In genomic region chr2:119047849-119048248, GRCm38 (mm10) we compare ENCODE assay signal across 7 mouse cellular contexts. TPM values are rescaled to one million over a fixed set of nuclear protein-coding genes. Genes with fewer than 3 reads are reported as not detected.
A peak's percentile ranks its signal among the peaks of the same experiment; 100 is the strongest.
DNase-seq lines count a peak whose midpoint lies in the region; ATAC-seq and TF ChIP-seq lines count a peak whose summit lies in the region.

No protein-coding gene starts in this region.

- no peaks in the 10 kb centered on the region for H3K4me1 ChIP-seq in ES-Bruce4 (ENCODE audit: control insufficient read depth, insufficient read depth, low read length)
- peaks cover 20% of the 10 kb centered on the region for H3K4me1 ChIP-seq in forebrain, embryonic 13.5 days

- TF ChIP-seq POLR2A in ES-Bruce4 (IDR thresholded peaks at IDR 0.05; ENCODE audit: insufficient read depth, low read length): no peak

- DNase-seq in 416B (ENCODE audit: low read depth): peak; percentile 60
- DNase-seq in ovary, adult 18-20 months (ENCODE audit: low spot score): no peak
- DNase-seq in urinary bladder, postnatal 14 days (ENCODE audit: low spot score): no peak
- DNase-seq in kidney, adult 8-10 months: no peak

- peak overlapping the region; percentile 81; the same call in 1 of the 2 replicates for H3K27ac ChIP-seq in ES-Bruce4 (ENCODE audit: insufficient read depth, low read length)
- H3K27ac ChIP-seq in forebrain, embryonic 13.5 days: no peak overlapping the region
- peak overlapping the region; percentile 89 for H3K27ac ChIP-seq in macrophage

- no peak for TF ChIP-seq EP300 in ES-Bruce4 (IDR thresholded peaks at IDR 0.05; ENCODE audit: insufficient read depth, low read depth, low read length)

- peak overlapping the region; percentile 67 for H3K4me2 ChIP-seq in forebrain, embryonic 13.5 days

- H3K4me3 ChIP-seq in ES-Bruce4 (ENCODE audit: low read depth, low read length) (peak overlapping the region; percentile 96), macrophage (ENCODE audit: inconsistent target) (peak overlapping the region; percentile 76)
- H3K4me3 ChIP-seq in forebrain, embryonic 13.5 days: peak overlapping the region; percentile 71

- H3K27me3 ChIP-seq in ES-Bruce4 (ENCODE audit: control insufficient read depth, insufficient read depth, low read length, poor library complexity, severe bottlenecking): no peaks in the 10 kb centered on the region
- H3K27me3 ChIP-seq in forebrain, embryonic 13.5 days: no peaks in the 10 kb centered on the region

- H3K9ac ChIP-seq in ES-Bruce4 (ENCODE audit: low read depth, poor library complexity, severe bottlenecking): peak overlapping the region; percentile 99
- peak overlapping the region; percentile 69 for H3K9ac ChIP-seq in forebrain, embryonic 13.5 days

- TF ChIP-seq CTCF in ES-Bruce4 (IDR thresholded peaks at IDR 0.05; ENCODE audit: low read depth, low read length): no peak

- peaks cover 53% of the 10 kb centered on the region for H3K79me2 ChIP-seq in macrophage (ENCODE audit: inconsistent target)

- H3K9me3 ChIP-seq in ES-Bruce4 (replicated peaks; ENCODE audit: control insufficient read depth, insufficient read depth, low read length, poor library complexity, severe bottlenecking): no peaks in the 10 kb centered on the region
- H3K9me3 ChIP-seq in forebrain, embryonic 13.5 days (replicated peaks): no peaks in the 10 kb centered on the region

- ATAC-seq in forebrain, embryonic 13.5 days: no peak

- WGBS in forebrain, embryonic 13.5 days: 16% methylated on average over 4 of the region's 4 CpGs
- 25% methylated on average over 4 of the region's 4 CpGs for WGBS in macrophage (ENCODE audit: missing documents)

- H3K36me3 ChIP-seq in ES-Bruce4 (ENCODE audit: control insufficient read depth, insufficient read depth, low read length, poor library complexity, severe bottlenecking) (no peaks in the 10 kb centered on the region), macrophage (ENCODE audit: inconsistent target) (no peaks in the 10 kb centered on the region)
- no peaks in the 10 kb centered on the region for H3K36me3 ChIP-seq in forebrain, embryonic 13.5 days (ENCODE audit: poor library complexity, severe bottlenecking)

RNA-seq across cellular contexts. Expression of gene Knl1, which starts 0.9 kb away (rescaled TPM):
- polyA plus RNA-seq in ES-Bruce4 (2011; ENCODE audit: insufficient read depth, insufficient read length, low read depth, missing spikeins): 90.2 and 96.0 TPM in 2 replicates
- polyA plus RNA-seq in forebrain, embryonic 13.5 days (2015; fragmentation: Nextera tagmentation; extraction: Ambion mirVana): 65.5 and 66.6 TPM in 2 replicates
- 10 to 100 TPM in 8 of 26 experiments, 1 to 10 TPM in 17, under 1 TPM in 1; 0.62 to 31.1 (median 4.8) TPM for total RNA-seq in macrophage (2018; cell fraction: chromatin; rRNA removed)
- total RNA-seq in macrophage (2018; cell fraction: cytosol; rRNA removed): 1 to 10 TPM in 14 of 26 experiments, under 1 TPM in 12; 0.35 to 3.9 (median 1.1) TPM
- 10 to 100 TPM in 1 of 26 experiments, 1 to 10 TPM in 23, under 1 TPM in 2; 0.81 to 16.5 (median 2.5) TPM for total RNA-seq in macrophage (2018; cell fraction: nucleus; rRNA removed)
- polyA plus RNA-seq in macrophage (2018): 0.27 to 2.3 TPM (median 1.2 TPM) in 3 replicates

RNA-seq across cellular contexts. Expression of gene Rpusd2, which starts 13.3 kb away (rescaled TPM):
- 16.2 and 16.8 TPM in 2 replicates for polyA plus RNA-seq in ES-Bruce4 (2011; ENCODE audit: insufficient read depth, insufficient read length, low read depth, missing spikeins)
- 7.3 and 7.7 TPM in 2 replicates for polyA plus RNA-seq in forebrain, embryonic 13.5 days (2015; fragmentation: Nextera tagmentation; extraction: Ambion mirVana)
- total RNA-seq in macrophage (2018; cell fraction: chromatin; rRNA removed): 1 to 10 TPM in 15 of 26 experiments, under 1 TPM in 11; 0.21 to 8.1 (median 1.5) TPM
- total RNA-seq in macrophage (2018; cell fraction: cytosol; rRNA removed): 1 to 10 TPM in 23 of 26 experiments, under 1 TPM in 3; 0.48 to 5.9 (median 3.3) TPM
- 1 to 10 TPM in 18 of 26 experiments, under 1 TPM in 8; 0.36 to 7.6 (median 1.3) TPM for total RNA-seq in macrophage (2018; cell fraction: nucleus; rRNA removed)
- 1.7 to 3.6 TPM (median 2.4 TPM) in 3 replicates for polyA plus RNA-seq in macrophage (2018)

RNA-seq across cellular contexts. Expression of gene Ccdc32, which starts 18.7 kb away (rescaled TPM):
- 8.7 and 9.2 TPM in 2 replicates for polyA plus RNA-seq in ES-Bruce4 (2011; ENCODE audit: insufficient read depth, insufficient read length, low read depth, missing spikeins)
- polyA plus RNA-seq in forebrain, embryonic 13.5 days (2015; fragmentation: Nextera tagmentation; extraction: Ambion mirVana): 31.1 and 33.8 TPM in 2 replicates
- 10 to 100 TPM in 9 of 26 experiments, 1 to 10 TPM in 17; 2.5 to 17.9 (median 7.4) TPM for total RNA-seq in macrophage (2018; cell fraction: chromatin; rRNA removed)
- total RNA-seq in macrophage (2018; cell fraction: cytosol; rRNA removed): 10 to 100 TPM; 12.2 to 27.6 (median 18.7) TPM
- total RNA-seq in macrophage (2018; cell fraction: nucleus; rRNA removed): 10 to 100 TPM in 8 of 26 experiments, 1 to 10 TPM in 18; 3.0 to 18.4 (median 7.1) TPM
- 22.4 to 25.3 TPM (median 25.0 TPM) in 3 replicates for polyA plus RNA-seq in macrophage (2018)

Comparison
In these comparisons a context has a peak if more than half of its experiments do, and no peak if none do; other contexts are left out.
1. RNA of gene Knl1, which starts 0.9 kb away (polyA plus RNA-seq): 90.2 to 96.0 TPM in ES-Bruce4 and 65.5 to 66.6 TPM in forebrain, embryonic 13.5 days; 0.27 to 2.3 TPM in macrophage; every median in the first group is over 10 times any median in the second.
2. Peak in every context shown above with its lines, with median percentiles within 50 percentile points of each other: H3K4me3 ChIP-seq.